Mouse (Mus musculus) skeletal muscle tissue, adult 2 months (tissue): ENCODE data around the gene Tasp1.
"Not testable (repeated sequence)": the region's sequence is repeated elsewhere in the genome, so short reads cannot be mapped to it uniquely, and the experiment has no call there.

Source experiments
- DNase-seq: peaks from one replicate; pipeline ENCODE4 v3.0.0-alpha.2; 2012; ENCODE audit warnings: low read depth, low spot score

Tasp1 gene

DNA sequence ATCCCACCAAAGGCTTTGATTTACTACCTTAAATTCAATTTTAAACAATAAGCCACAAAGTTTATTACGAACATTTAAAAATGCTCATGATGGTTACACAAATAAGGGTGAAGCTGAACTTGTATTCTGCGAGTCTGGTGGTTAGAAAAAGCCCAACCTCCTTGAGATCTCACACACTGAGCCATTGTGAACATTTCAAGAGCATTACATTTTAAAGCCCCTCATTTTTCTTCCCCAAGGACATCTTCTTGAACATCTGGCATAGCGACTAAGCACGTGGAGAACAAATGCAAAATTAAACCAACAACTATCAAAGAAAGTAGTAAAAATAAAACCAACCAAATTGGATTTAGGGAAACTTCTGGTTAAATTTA, 182.4 kb downstream of the Tasp1 start:
- no peak for DNase-seq

DNA sequence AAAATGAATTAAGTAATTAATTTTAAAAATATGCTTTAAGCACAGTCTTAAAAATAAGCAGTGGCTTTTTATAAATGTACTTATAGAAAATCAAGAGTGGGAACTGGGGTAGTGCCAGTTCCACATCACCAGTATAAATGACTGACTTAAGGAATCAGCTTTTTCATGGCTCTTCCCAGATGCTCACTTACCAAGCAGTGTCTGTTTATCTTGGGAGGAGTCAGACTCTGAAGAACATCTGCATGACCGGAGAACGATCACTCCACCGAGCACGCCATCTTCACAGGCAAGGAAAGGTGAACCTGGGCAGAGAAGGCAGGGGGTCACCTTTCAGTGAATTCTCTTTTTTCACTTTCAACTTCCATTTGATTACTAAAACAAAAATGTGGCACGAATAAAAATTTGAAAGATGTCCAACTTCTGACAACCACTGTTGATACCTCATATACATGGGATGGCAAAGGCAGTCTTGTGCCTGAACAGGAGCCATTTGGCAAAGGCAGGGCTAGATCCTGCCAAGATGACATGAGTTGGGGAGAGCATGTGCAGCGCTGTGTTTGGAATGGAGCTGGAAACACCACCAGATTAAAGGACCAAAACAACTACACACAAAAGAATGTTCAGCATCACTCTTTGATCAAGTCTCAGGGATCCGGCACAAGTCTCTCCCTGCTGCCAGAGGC, 182.9 kb downstream of the Tasp1 start:
- DNase-seq: no peak

DNA sequence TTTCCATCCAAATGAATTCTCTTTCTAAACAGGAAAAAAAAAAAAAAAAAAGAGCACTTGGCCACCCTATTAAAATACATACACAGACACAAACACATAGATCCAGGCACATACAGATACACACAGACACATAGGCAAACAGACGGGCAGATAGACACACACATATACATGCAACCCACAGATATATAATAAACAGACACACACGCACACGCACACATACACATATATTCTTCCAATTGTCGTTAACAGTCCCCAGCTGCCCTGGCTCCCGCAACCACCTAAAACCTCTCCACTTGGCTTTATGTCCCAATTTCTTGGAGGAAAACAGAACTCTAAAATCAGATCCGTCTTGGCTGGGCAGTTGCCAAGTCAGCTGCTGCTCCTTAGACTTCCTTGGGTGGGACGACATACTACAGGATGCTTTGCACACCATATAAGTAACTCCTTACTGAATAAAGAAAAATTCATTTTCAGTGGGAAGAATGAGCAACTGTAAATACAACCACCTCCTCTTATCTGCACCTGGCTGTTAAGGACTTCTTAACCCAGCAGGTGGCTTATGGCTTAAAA, 188.5 kb downstream of the Tasp1 start:
- no peak for DNase-seq

DNA sequence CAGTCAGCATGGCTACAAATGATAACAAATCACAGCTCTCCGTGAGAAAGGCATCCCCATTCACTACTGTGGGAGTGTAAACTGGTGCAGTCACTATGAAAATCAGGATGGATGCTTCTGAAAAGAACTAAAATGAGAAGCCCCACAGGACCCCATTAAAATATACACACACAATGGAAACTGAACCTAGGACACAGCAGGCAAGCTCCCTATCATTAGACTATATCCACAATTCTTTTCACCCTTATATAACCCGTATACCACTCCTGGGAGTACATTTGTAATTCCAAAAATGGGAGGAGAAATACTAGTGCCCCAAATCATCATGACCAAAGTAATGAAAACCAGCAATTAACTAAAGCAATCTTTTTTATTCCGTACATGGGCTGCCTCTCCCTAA, 190.7 kb downstream of the Tasp1 start:
- no peak for DNase-seq

DNA sequence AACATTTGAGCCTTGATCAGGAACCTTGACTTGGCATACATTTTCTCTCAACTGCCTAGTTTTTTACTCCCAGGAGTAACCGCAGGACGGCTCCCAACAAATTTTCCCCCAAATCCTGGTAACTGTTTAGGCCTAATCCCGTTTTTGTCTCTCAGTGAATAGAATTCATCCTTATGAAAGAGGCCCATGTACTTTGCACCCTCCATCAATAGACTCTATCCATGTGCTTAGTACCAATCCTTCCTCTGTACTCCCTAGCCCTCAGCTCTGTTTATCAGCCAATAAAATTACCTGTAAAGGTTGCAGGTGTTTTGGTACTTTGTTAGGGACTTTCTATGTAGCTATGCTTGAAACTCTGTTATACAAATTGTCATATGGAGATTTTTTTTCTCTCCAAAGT, 192.4 kb downstream of the Tasp1 start:
- DNase-seq: no peak

DNA sequence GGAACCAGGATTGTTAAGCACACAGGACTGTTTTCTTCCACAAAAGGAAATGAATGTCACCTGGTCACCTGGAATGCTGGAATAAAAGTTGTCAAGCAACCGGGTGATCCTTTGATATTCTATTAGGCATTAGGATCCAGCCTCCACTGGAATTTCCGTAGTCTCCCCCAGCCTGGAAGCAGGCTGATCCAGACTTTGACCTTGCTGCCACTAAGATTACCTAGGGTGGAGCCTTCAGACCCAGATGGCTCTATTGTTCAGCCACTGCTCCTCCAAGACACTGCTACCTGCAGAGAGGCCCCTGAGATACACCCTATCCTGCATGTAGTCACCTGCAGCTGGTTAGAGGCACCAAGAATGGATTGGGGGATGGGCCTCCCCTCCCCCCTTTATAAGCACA, 192.8 kb downstream of the Tasp1 start:
- DNase-seq: no peak

DNA sequence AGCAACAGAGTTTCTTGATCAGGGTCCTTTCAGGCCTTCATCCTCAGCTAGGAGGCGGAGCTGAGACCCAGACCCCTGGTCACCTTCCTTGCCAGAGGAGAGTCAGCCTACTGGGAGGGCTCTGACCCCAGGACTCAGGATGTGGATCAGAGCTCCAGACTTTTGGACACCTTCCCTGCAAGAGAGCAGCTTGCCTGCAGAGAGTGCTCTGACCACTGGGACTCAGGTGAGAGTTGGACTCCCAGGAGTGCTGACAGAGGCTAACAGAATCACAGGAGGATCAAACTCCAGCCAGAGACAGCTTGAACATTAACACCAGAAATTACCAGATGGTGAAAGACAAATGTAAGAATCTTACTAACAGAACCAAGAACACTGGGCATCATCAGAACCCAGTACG, 197.5 kb downstream of the Tasp1 start:
- not testable (repeated sequence) for DNase-seq

DNA sequence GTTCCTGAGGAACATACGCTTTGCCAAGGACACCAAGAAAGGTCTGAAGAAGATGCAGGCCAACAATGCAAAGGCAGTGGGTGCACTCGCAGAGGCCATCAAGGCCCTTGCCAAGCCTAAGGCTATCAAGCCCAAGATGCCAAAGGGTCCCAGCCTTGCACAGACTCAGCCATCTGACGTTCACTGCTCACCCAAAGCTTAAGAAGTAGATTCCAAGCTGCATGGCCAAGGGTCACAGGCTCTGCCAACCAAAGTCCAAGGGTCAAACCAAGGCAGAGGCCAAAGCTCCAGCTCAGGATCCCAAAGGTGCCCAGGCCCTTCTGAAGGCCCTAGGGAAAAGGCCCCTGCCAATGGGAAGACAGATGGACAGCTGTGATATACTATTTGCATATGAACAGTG, 203.2 kb downstream of the Tasp1 start:
- not testable (repeated sequence) for DNase-seq

DNA sequence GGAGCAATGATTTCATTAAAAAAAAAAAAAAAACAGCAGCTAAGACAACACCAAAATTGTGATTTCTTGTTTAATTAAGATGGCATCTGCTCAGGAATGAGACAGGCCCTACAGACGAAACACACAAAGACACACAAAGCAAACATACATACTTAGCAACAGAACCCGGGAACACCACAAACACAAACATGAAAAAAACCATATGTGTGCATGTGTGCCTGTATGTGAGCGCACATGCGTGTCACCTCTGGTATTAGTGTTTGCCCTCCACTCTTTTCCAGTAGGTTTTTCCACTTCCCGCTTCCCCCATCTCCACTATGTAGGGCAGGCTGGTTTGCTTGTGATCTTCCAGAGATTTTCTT, 206.5 kb downstream of the Tasp1 start:
- DNase-seq: no peak

DNA sequence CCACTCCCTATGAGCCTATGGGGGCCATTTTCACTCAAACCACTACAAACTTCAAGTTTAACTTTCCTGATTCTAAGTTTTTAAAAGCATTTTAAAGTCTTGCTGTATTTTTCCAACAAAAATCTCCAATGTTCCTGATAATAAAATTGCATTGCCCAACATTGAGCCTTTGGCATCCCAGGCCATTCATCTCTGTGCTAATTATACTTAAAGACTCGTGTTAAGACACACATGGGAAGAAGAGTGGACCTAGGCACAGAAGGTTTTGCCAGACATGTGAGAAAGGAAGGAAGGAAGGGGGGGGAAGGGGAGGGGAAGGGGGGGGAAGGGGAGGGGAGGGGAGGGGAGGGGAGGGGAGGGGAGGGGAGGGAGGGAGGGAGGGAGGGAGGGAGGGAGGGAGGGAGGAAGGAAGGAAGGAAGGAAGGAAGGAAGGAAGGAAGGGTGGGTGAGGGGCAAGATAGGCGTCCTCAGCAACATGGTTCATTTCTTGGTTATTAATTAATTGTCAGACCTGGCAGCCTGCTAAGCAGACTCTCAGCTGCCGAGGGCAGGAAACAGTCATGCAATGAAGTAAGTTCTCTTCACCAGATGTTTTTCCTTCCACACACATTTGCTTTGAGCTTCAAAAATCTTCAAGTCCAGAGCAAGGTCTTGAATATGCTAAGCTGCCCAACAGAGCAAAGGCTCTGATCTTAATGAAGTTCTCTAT, 207.0 kb downstream of the Tasp1 start:
- DNase-seq: no peak

DNA sequence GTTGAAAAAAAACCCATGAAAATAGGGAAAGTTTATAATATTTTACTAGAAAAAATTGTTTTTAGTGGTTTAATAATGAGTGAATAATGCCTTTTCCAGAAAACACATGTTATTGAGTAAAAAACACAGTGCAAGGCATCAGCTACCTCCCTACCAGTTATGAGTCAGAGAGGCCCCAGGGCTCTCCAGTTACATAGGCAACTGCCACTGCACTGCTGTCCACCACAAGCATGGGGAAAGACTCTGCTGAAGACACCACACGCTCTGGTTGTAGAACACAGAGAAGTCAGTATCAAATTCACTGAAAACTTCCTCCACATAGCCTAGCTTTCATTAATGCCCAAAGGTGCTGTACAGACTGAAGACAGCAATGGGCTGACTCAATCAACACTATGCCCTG, 217.0 kb downstream of the Tasp1 start:
- no peak for DNase-seq

DNA sequence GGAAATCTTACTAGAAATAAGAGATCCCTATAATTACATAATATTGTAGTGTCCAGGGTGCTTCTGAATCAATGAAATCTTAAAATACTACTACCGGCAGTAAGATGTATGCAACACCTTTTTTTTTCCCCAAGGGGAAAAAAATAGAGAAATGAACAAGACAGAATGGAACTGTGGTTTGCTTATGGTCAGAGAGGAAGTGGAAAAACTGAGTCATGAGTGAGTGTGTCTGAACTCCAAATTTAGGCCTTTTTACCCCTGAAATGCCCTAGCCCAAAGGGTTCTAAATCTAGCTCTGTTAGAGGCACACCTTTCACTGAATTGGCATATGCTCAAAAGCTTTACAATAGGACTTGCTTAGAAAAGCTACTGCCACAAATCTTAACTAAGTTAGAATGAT, 225.2 kb downstream of the Tasp1 start:
- no peak for DNase-seq

DNA sequence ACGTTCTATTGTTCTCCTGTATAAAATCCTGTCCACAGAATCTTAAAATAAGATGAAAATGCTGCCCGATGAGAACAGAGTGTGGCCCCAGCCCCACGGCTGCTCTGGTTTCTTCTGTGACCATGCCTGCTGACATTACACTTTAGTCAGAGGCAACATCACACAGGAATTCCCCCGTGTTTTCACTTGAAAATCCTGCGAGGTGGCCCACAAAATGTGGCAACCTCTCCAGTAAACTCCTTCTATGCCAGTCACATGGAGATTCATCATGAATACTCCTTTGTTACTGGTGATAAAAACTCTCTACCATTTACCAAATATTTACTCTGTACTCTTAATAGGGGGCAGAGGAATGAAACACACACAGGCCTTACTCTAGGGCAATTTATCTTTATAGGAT, 225.7 kb downstream of the Tasp1 start:
- no peak for DNase-seq

DNA sequence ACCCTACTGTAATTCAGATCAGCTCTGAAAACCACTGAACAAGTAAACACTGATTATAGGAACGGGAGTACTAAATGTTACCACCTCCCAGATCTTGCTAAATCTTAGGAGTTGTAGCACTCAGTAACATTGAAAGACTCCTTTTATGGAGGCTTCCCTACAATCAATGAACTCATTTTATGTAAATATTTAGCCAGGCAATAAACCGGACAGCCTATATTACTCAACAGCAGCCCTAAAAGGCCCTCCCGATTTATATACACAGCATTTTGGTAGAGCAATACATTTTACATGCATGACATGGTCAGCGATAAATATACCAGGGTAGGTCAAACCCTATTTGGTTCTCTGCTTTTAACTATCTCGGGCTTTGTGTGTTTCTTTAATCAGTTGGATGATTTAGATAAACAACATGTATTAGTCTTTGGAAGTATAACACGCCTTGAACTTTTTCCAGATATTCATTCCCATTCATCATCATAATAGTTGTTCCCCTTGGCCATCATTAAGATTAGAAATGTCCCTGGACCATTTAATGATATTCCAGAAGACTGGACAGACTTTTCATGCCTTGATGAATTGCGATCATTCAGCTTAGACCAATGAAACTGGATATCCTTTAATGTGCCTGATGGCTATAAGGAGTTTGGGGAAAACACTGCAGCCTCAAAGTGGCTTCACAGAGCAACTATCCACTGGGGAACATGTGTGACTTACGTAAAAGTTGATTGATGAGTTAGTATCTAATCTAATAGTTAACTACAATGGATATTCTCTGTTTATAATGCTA, 244.8 kb downstream of the Tasp1 start:
- no peak for DNase-seq

DNA sequence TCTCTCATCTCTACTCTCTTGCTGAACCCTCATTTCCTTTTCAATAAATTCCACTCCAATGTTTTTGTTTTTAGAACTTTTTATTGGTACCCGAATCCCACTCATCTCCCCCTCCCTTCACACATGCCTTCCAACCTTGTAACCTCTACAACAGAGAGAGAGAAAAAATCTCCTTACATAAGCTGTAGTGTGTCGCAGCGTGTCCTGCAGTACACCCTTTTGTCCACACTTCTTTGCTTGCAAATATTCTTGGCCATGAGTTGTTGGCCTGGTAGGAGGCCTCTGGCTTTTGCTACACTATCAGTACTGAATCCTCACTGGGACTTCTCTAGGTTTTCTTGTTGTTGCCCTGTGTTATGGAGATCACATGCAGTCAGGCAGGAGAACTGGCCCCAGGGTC, 249.3 kb downstream of the Tasp1 start:
- DNase-seq: no peak

DNA sequence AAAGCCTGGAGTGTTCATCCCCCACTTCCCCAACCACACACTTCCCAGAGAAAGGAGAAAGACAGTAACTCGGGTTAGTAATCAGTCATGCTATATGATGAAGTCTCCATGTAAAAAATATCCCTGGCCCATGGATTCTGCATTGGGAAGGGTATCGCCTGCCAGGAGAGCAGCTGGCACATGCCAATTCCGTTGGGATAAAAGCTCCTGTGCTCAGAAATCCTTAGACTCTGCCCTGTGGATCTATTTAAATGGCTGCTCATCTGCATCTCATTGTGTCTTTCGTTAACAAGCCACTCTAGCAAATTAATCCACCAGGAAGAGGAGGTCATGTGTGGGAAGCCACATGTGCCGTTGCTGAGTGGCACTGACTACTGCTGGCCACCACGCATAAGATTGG, 258.7 kb downstream of the Tasp1 start:
- no peak for DNase-seq

DNA sequence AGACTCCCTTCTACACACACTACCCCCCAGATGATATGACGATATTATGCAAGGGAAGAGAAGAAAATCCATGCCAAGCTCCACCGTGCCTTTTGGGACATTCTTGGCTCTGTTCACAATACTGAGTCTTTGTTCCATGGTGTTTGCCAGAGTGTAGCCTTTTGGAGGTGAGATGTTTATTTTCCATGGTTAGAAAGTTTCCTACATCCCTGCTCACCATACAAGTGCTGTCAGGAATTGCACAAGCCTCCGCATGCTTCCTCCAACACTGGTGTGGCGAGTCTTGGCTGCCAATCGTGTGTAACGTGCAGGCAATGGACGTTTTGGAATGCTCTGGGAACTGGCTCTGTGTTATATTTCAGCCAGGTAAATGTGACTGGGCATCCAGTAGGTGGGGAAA, 262.6 kb downstream of the Tasp1 start:
- DNase-seq: no peak

DNA sequence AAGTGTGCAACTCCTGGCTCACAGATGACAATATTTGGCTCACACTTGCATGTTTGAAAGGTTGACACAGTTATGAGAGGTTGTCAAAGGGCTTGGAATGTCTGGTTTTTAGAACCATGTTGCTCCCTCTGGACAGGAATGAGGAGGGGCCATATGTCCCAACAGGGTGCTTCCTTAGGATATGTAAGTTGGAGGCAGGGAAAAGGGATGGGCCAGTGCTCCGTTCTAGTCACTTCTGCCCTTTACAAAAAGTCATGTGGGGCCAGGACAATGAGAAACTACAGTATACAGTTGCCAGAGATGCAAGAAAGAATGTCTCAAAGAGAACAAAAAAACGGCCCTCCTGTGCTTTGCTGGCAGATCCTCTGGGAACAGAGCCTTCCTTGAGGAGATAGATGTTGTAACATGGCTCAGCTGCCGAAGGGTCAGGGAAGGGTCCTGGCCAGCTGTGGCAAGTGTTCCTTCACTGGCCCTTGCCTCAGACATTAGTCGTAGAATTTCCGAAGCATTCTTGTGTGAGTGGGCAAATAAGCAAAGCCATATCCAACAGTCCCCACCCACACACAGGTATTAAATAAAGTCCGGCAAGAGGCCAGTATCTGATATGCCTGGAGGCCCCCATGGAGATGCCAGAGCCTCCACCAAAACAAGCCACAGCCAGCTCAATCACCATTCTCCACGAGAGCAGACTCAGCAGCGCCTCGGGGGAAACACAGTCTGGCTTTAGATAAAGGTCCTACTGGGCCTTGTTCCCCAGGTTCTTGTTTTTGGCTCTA, 274.1 kb downstream of the Tasp1 start:
- no peak for DNase-seq

DNA sequence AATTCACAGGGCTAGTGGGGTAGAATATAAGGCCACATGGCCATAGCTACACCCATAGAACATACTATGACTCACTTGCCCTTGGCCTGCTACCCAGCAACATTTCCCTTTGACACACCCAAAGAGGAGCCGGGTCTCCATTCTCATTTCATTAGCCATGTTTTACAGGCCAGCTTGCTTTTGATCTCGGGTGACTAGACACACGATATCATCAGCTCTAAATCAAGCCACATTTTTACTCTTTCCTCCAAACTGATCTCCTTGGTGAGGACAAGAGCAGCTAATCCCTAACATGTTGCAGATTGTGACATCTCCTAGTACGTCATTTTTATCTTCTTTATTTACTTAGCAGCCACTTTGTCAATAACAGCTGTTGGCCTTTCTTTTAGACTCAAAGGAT, 277.9 kb downstream of the Tasp1 start:
- no peak for DNase-seq

DNA sequence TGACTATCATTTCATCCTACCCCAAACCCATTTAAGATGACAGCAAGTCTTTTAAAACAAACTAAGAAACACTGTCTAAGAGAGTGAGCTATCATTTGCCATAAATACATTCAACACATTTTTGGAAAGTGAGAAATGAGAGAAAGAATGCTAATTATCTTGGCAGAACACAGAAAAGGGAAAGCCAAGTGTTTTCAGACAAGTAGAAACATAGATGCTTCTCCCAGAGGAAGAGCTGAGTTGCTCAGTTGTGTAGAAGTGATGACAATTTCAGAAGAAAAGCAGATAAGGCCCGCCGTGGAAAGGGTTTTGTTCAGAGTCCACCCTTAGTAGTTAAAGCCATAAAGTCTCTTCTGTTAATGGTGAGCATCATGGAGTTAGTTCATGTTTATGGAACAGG, 281.7 kb downstream of the Tasp1 start:
- no peak for DNase-seq

DNA sequence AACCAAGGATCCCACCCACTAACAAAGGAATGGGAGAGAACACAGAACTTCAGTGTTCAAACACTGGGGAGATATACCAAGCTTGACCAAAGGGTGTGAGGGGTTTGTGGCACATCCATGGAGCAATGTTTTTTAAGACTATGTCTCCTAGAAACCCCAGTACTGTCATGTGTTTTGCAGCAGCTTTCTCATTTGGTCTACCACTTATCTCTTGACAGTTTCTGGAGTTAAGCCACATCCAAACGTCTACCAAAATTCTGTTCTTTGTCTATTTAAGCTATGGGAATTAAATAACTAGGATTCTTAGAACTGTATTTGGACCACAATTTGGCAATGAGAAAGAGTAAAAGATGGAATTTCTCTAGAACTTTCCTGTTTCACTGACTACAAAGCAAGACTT, 282.1 kb downstream of the Tasp1 start:
- no peak for DNase-seq
